Mouse (Mus musculus) granulocyte monocyte progenitor cell, adult 5-6 weeks (primary cell): ENCODE results near the gene Cep170b. TPM values are rescaled to one million over a fixed set of nuclear protein-coding genes. Genes with fewer than 3 reads are reported as not detected.

Experiments used
- ATAC-seq: replicated peaks from 2 replicates; pipeline ENCODE4 v1.8.0; 2016; ENCODE audit warnings: mild to moderate bottlenecking, moderate TSS enrichment, inconsistent platforms; ENCODE audit not compliant: poor library complexity, severe bottlenecking
- total RNA-seq, 2 experiments: library from RNA; stranded (forward) in 1 of 2; stranded (reverse) in 1 of 2; fragments of 200-712, 200-1000 nt in 1 of 2; fragments of >200 nt in 1 of 2; fragmentation: Nextera tagmentation in 1 of 2; gene quantifications; 2 replicates each; pipeline ENCODE4 v1.2.3; 2014 to 2017

The Cep170b gene
- total RNA-seq (2014; fragmentation: Nextera tagmentation) (1.6 and 9.2 TPM in 2 replicates), total RNA-seq (2017) (0.56 and 1.2 TPM in 2 replicates)

DNA sequence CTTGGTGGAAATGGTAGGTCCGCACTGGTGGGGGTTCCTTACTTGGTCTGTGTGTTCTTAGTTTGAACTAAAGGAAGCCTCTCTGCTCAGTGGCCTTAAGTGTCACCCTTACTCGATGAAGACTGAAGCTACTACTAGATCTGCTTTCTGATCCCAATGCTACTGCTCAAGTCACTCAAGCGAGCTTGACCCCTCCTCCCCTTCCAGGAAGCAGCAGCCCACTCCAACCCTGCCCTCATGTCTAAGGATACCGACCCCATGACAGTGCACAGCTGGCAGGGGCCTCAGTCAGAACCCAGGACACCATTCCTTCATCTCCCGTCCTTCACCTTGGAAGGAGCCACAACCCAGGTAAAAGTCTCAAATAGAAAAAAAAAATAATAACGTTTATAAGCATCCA lies at the start of gene Cep170b:
Gene Cep170b (plus strand): TSS at position 240 of the 400 bp plus-strand sequence.
- ATAC-seq = no peak

DNA sequence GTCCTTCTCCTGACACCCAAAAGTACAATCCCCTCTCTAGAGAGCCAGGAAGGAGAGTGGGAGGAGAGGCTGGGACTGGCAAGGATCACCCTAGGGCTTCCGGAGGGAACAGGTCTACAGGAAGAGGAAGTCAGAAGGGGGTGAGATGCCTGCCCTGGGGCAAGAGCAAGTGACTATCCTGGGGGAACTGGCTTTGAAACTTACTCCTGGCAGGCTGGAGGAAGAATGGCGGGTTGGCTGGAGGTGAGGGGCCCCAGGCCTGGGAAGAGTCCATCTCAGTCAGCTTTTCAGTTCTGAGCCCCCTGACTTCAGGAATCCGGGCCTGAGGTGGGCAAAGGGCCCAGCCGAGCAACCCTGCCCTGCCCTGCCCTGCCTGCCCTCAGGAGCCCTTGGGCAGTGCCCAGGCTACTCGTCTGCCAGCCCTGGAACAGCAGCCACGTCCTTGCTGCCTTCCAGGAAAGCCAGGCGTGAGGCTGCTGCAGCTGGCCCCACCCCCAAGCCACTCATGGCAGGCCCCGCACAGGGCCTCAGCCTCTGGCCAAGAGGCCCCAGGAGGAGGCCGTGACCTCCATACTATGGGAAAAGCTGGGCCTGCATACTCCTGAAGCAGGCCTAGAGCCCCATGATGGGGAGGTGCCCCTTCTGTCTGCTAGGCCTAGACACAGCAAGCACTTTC lies 49.4 kb upstream of the Cep170b start:
- ATAC-seq = no peak

DNA sequence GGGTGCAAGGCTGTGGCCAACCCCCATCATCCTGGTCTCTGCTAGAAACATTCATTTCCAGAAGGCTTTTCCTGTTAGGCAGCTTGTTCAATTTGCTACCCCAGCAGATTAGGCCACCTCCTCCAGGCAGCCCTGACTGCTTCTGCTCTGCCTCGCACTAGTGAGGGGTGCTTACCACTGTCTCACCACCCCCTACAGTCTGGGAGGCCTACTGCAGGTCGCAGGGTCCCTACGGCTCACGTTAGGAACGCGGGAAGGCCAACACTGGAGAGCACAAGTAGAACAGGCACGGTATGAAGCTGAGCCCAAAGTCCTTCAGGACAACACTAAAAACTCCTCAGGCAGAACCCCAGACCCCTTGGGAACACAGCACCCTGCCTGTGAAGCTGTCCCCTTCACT lies 48.4 kb upstream of the Cep170b start:
- ATAC-seq = no peak

DNA sequence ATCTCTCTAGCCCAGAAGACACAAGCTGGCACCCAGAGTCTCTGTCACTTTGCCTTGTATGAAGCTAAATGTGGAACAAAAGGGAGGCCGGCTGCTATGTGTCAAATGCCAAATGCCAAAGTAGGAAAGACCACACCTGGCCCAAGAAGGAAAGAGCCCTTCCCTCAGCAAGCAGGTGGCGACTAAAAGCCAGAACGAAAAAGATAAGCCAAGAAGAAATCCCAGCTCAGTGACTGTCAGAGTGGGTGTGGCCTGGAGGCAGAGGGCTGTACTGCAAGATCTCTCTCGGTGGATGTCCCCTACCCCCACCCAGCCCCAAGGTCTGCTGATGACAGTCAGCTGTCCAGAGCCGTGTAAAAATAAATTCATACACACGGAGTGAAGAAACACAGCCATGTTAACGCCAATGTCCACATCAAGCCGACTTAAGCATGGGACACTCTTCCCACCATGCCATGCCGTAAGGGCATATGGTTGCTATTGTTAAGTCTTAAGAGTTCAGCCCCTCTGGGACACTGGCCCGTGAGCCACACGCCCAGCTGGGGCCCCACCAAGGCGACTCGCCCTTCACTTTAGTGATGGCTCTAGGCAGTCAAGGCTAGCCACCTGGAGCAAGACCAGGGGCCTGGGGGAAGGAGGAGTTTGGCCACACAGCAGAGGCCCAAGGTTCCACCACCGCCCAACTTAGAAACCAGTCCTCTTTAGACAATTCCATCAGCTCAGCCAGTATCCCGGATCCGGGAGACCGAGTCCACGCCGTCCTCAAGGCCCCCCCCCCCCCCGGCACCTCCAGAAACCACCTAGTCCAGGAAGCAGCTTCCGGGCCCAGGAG lies 47.3 kb upstream of the Cep170b start:
- peak; percentile 26 for ATAC-seq

DNA sequence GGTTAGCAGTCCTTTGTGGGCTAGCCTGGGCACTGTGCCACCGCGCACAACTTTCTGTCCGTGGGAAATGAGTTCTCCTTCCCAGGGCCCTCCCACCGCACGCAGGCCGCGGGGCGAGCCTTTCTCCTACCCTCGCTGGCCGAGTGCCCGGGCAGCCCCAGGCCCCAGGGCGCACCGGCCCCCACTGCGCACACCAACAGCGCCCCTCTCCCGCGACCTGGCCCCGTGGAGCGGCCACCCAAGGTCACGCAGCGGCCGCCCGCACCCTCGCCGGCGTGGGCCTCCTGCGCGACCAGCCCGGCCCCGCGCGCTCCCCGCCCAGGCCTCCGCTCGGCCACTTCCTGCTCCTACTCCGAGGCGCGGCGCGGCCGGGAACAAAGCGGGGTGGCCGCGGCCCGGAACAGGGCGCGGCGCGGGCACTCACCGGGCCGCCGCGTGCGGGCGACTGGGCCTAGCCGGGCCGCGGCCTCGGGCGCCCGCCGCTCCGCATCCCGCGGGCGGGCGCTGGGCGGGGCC lies 46.6 kb upstream of the Cep170b start:
- ATAC-seq = no peak

DNA sequence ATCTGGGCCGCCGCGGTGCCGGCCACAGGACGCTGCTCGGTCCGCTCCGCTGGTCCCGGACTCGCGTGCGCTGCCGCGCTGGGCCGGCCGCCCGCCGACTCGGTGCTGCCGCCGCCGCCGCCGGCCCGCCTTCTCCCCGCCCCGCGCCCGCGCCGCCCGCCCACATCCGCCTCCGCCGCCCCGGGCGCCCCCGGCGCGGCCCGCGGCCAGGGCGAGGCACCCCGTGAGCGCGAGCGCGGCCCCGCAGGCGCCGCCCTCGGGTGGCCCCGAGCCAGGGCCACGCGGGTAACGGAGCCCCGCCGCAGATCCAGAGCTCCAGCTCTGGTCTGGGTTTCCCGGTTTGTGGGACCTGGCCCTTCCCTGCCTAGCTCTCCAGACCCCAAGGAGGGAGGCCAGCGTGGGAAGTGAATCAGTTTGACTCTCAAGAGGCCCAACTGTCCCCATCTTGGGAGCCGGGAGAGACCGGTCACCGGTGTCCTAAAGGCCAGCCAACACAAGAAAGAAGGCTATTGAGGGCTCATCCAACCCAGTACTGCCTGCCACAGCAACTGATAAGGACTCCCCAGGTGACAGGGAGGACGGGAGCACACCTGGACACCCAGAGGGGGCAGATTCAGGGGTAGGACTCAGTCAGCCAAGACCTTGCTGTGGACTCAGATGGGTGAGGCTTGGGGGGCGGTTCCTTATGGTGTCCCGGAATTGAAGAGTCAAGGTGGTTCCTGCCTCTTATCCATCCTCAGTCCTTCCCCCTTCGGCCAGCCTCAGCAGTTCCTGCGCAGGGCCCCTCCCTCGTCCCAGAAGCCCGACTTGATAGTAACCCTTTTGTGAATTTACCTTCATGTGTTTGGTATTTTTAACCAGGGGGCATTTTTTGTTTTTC lies 45.9 kb upstream of the Cep170b start, which contains the start of gene Akt1:
Gene Akt1 (minus strand): TSS at position 753 of the 880 bp plus-strand sequence.
- peak; percentile 39 for ATAC-seq

DNA sequence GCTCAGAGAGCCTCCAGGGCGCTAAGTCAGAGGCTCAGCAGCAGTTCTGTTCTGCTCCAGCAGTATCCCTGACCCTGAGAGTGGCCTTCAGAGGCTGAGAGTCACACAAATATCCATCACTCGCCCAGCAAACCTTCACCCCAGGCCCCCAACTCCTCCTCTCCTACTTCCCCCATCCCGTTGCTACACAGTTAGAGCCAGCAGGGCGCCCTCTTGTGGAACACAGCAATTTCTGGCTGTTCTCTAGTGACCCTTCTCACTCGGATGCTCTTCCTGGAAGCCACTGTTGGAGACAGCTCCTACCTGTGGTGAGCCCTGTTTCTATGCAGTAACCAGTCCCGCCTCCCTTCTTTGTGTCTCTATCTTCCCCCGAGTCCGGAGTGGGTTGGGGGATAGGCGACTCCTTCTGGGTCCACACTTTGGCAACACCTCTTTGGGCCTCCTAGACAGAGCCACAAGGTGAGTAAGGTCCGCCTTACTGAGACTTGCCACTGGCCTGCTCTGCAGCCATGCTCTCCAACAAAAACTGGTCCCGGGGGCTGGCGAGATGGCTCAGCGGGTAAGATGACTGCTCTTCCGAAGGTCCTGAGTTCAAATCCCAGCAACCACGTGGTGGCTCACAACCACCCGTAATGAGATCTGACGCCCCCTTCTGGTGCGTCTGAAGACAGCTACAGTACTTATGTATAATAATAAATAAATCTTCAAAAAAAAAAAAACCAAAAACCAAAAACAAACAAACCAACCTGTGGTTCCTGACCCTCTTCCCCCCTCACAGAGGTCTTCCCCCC lies 44.8 kb upstream of the Cep170b start:
- ATAC-seq = peak; percentile 49

DNA sequence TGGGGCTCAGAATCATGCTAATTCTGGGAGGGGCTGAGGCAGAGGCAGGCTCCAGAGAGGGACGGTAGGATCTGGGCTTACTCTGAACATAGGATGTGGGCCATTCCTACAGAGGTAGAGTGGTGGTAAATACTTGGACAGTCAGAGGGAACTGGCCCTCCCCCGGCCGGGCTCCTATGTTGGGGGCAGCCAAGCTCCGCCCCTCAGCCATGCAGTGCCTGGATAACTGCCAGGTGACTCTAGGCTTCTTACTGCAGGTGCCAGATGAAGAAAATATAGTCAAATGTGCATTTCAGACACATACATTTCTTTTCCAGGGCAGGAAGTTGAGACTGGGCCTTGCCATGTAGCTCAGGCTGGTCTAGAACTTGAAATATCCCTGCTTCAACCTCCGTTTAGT lies 43.2 kb upstream of the Cep170b start:
- ATAC-seq = no peak

DNA sequence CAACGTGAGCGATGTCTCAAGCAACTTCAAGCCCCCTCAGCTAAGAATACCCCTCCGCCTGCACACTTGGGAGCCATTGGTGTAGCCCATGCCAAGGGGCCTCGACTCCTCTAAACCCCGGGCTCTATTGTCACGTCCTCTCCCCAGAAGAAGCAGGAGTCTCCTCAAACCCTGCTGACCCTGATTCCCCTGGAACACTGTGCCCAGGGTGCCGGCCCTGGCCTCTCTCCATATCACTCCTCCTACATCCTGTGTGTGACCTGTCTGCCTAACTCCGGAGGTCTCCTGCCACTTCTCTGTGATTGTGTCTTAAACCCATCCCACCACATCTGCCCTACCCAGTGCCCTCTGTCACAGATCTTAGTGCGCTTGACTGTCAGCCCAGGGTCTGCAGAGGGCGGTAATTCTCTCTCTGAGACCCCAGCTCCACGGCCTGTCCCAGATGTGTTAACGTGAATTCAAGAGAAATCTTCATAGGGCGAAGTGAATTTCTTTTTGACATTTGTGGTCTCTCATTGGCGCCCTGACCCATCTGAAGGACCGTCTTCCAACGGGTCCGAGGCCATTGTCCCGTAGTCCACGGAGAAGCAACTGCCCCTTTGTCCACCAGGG lies 42.2 kb upstream of the Cep170b start:
- ATAC-seq = no peak

DNA sequence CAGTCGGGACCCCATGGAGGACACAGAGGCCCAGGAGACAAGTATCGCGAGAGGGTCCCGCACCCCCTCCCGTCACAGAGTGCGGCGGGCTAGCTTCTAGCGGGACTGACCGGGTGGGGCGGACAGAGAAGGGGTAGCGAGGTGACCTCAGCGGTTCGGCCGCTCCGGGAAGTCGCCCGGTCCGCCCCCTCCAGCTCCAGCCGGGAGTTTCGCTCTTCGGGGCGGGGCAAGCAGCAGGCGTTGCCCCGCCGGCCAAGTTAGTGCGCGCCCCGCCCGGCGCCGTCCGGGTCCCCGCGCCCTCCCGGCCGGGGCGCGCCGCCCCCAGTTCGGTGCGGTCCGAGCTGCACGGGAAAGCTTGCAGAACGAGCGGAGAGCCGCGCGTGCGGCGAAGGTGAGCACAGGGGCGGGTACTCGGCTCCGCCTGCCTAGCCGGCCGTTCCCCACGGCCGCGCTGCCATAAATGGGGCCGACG lies 41.7 kb upstream of the Cep170b start, which contains the start of gene Zbtb42:
Gene Zbtb42 (plus strand): TSS at position 274 of the 472 bp plus-strand sequence.
- ATAC-seq = peak; percentile 36

DNA sequence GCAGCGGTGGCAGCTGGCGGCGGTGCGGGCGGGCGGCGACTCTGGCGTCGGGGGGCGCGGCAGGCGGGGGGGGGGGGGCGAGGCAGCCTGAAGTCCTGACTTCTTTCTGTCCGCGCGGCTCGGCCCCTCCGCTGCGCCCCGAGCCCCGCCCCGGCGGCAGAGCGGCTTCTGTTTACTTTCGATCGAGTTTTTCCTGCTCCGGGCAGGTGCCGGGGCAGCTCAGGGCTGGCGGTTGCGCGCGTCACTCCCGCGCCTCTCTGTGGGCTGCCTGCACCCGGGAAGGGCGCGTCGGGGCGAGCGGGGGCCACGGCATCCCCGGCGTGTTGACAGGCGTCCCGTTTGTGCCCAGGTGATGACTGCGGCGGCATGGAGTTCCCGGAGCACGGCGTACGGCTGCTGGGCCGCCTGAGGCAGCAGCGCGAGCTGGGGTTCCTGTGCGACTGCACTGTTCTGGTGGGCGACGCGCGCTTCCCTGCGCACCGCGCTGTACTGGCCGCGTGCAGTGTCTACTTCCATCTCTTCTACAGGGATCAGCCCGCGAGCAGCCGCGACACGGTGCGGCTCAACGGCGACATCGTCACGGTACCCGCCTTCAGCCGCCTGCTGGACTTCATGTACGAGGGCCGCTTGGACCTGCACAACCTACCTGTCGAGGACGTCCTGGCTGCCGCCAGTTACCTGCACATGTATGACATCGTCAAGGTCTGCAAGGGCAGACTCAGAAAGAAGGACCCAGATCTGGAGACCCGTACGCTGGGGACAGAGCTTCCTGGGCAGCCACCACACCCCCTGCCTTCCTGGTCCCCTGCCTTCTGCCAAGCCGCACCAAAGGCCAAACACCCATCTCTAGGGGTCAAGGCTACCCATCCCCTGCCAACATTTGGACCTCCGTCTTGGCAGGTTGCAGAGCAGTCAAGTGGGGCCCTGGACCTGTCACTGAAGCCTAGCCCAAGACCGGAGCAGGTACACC lies 40.9 kb upstream of the Cep170b start:
- peak; percentile 14; the same call in 1 of the 2 replicates for ATAC-seq

DNA sequence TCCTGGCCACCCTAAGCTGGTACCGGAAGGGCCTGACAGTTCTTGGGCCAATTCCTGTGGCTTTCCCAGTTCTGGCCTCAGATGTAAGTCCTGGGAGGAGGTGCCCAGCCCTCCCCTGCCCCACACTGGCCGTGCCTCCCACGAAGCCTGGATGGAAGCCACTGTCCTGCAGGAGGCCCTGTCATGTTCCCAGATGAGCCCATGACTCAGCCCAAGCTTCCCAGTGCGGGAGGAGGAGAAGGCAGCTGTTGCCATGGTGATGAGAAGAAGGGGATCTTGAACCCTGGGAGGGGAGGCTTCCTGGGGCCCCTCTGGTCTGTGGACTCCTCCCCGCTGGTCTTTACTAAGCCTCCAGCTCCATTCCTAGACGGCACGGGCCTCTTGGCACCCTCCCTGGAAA lies 36.9 kb upstream of the Cep170b start:
- ATAC-seq = no peak

DNA sequence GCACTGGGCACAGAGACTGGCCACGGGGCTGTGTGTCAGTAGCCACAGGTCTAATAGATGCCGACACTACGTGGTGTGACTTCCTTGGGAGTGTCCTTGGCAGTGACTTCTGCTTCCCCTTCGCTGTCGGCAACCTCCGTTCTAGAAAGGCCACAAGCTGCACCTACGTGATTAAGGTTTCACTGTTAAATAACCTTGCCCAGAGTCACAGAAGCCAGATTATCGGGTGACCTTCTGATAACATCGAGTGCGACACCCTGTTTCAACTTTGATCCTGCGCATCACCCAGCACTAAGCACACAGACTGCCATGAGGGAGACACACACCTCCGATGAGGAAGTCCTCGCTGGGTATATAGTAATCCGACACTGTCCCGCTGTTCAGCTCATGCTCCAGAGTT lies 31.8 kb upstream of the Cep170b start:
- ATAC-seq = peak; percentile 70

DNA sequence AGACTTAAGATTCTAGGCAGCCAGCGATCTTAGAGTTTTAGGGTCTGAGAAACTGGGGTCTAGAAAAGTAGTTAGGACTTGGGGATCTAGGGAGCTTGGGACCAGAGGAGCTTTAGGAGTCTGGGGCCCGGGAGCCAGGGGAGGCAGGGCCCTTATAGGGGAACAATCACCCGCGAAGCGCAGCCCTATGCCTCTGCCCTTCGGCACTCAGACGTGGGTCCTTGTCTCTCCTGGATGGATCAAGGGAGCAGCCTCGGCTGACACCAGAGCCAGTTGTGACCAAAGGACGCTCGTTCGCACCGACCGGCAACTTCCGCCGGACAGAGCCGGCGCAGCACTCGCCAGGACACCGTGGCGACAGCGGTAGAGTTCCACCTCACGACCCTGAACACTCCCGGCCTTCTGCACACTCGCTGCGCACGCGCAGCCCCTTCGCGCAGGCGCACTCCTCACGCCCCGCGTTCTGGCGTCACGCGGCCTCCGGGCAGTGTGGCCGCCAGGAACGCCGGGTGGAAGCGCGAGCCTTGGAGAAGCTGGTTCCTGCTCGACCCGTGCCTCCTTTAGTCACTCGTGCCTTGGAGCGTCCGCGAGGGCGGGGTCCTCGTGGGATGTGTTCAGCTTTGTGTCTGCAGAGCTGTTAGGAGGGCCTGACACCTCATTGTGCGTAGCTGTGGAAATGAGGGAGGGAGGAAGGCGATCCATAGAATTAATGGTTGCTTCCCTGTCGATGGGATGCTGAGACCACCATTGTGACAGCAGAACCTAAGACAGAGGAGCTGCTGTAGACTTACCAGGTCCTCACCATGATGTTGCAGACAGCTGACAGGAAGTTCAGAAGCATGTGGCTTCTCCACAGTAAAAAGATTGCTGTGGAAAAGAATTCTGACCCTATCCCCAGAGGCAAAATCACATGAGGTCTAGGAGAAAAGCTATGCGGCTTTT lies 26.8 kb upstream of the Cep170b start:
- peak; percentile 85 for ATAC-seq

DNA sequence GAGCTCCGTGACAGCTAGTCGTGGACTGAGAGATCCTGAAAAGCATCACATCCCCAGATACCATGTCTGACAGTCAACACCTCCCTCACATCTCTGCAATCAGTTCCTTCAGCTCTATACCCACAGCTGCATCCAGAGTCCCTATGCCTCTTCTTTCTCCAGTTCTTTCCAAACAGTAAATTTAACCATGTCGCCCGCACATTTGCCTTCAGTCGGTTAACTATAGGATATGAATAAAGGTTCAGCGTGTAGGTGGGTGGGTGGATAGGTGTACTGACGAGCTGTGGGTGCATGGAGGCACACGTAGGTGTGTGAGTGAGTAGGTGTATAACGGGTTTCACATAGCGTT lies 26.2 kb upstream of the Cep170b start:
- ATAC-seq = no peak

DNA sequence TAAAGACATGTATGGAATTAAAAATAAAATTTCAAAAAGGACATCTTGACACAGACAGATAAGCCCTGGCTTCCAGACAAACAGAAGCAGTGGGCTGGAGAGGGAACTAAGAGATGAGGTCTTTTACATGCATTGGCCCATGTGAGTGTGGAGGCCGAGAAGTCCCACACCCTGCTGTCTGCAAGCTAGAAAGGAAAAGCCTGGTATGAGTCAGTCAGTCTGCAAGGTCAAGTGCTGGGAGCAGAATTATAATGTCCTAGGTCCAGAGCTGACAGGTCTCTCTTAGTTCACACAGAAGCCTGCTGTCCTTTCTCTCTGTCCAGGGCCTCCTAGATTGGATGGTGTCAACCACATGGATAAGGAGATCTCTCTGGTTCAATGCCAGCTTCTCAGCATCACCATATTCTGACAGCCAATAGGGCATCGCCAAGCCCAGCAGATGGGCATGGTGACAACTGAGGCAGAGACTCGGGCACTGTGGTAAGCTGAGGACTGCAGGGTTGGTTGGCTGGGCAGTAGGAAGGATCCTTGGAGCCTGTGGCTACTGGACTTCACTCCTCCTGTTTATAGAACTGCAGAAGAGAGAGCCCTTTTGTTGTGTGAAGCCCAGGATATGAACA lies 23.3 kb upstream of the Cep170b start:
- no peak for ATAC-seq
